Mouse (Mus musculus) erythroblast, adult 5-6 weeks (primary cell): ENCODE measurements around the gene Igf2r. TPM values are rescaled to one million over a fixed set of nuclear protein-coding genes. Genes with fewer than 3 reads are reported as not detected.

ENCODE experiments used
- ATAC-seq: replicated peaks from 2 replicates; pipeline ENCODE4 v1.8.0; 2016; ENCODE audit warnings: moderate number of reproducible peaks, mild to moderate bottlenecking, moderate TSS enrichment, inconsistent platforms; ENCODE audit not compliant: poor library complexity, low FRiP score, severe bottlenecking
- total RNA-seq, 2 experiments: library from RNA; stranded (forward) in 1 of 2; stranded (reverse) in 1 of 2; fragments of 150-400 nt in 1 of 2; fragments of 200-764, 138-1000 nt in 1 of 2; gene quantifications; 2 replicates each; pipeline versions ENCODE4 v1.2.3 to v1.2.4; 2015 to 2017; ENCODE audit warnings: low replicate concordance in 2 of 2

Igf2r gene
- total RNA-seq, 2 experiments from 2014 or later: 0.96 to 4.9 TPM

- ATAC-seq: no peak
These were observed 129.9 kb downstream of the Igf2r start for GRCm38 (mm10) chr17:12639585-12639984.

GRCm38 (mm10) chr17:12634814-12635213, 134.7 kb downstream of the Igf2r start:
- no peak for ATAC-seq

Other genes with a start within 250 kb of the Igf2r start
- not detected in 2 replicates for gene Slc22a2, start 185.5 kb downstream of the Igf2r start, total RNA-seq (2015; ENCODE audit: low replicate concordance)
- gene Slc22a2, start 185.5 kb downstream of the Igf2r start, total RNA-seq (2017; ENCODE audit: low replicate concordance): not detected in 2 replicates
- gene Slc22a1, start 93.8 kb downstream of the Igf2r start, total RNA-seq (2015; ENCODE audit: low replicate concordance): not detected in 2 replicates
- gene Slc22a1, start 93.8 kb downstream of the Igf2r start, total RNA-seq (2017; ENCODE audit: low replicate concordance): not detected in 2 replicates
- not detected in 2 replicates for gene Mas1, start 98.5 kb upstream of the Igf2r start, total RNA-seq (2015; ENCODE audit: low replicate concordance)
- not detected in 2 replicates for gene Mas1, start 98.5 kb upstream of the Igf2r start, total RNA-seq (2017; ENCODE audit: low replicate concordance)
- not detected in 2 replicates for gene Mrgprh, start 106.4 kb upstream of the Igf2r start, total RNA-seq (2015; ENCODE audit: low replicate concordance)
- not detected in 2 replicates for gene Mrgprh, start 106.4 kb upstream of the Igf2r start, total RNA-seq (2017; ENCODE audit: low replicate concordance)
- gene Pnldc1, start 140.6 kb upstream of the Igf2r start, total RNA-seq (2015; ENCODE audit: low replicate concordance): not detected in 2 replicates
- not detected in 2 replicates for gene Pnldc1, start 140.6 kb upstream of the Igf2r start, total RNA-seq (2017; ENCODE audit: low replicate concordance)
- 98.2 and 107 TPM in 2 replicates for gene Tcp1, start 146.0 kb upstream of the Igf2r start, total RNA-seq (2015; ENCODE audit: low replicate concordance)
- 117 and 145 TPM in 2 replicates for gene Tcp1, start 146.0 kb upstream of the Igf2r start, total RNA-seq (2017; ENCODE audit: low replicate concordance)
- 44.4 and 51.4 TPM in 2 replicates for gene Mrpl18, start 146.7 kb upstream of the Igf2r start, total RNA-seq (2015; ENCODE audit: low replicate concordance)
- 33.6 and 46.0 TPM in 2 replicates for gene Mrpl18, start 146.7 kb upstream of the Igf2r start, total RNA-seq (2017; ENCODE audit: low replicate concordance)
- gene Acat3, start 170.9 kb upstream of the Igf2r start, total RNA-seq (2015; ENCODE audit: low replicate concordance): not detected in 2 replicates
- not detected in 2 replicates for gene Acat3, start 170.9 kb upstream of the Igf2r start, total RNA-seq (2017; ENCODE audit: low replicate concordance)
- 1.0 and 3.1 TPM in 2 replicates for gene Acat2, start 191.1 kb upstream of the Igf2r start, total RNA-seq (2015; ENCODE audit: low replicate concordance)
- 5.2 and 7.1 TPM in 2 replicates for gene Acat2, start 191.1 kb upstream of the Igf2r start, total RNA-seq (2017; ENCODE audit: low replicate concordance)
- 36.1 and 36.2 TPM in 2 replicates for gene Wtap, start 224.5 kb upstream of the Igf2r start, total RNA-seq (2015; ENCODE audit: low replicate concordance)
- 37.9 and 68.2 TPM in 2 replicates for gene Wtap, start 224.5 kb upstream of the Igf2r start, total RNA-seq (2017; ENCODE audit: low replicate concordance)
- gene Sod2, start 237.2 kb upstream of the Igf2r start, total RNA-seq (2015; ENCODE audit: low replicate concordance): 22.2 and 45.7 TPM in 2 replicates
- gene Sod2, start 237.2 kb upstream of the Igf2r start, total RNA-seq (2017; ENCODE audit: low replicate concordance): 8.3 and 21.9 TPM in 2 replicates